In genomic region chr9:41600778-41601177, GRCm38 (mm10) we compare ENCODE assay signal across 11 mouse cellular contexts.
DNase-seq lines count a peak whose midpoint lies in the region; ATAC-seq lines count a peak whose summit lies in the region.
"Had no signal": no experiment of that assay in that cellular context is flagged by ENCODE, and none has a peak within 500 bp of the region (broad histone marks: within the 10 kb centered on the region; RNA-seq: fewer than 3 reads in every experiment).

No protein-coding gene starts in this region.

- ATAC-seq in hindbrain, embryonic 15.5 days (ENCODE audit: low FRiP score, low read depth), result peak; percentile 13; the same call in 1 of the 2 replicates
- peak; percentile 46; the same call in 1 of the 2 replicates for ATAC-seq in neural tube, embryonic 15.5 days (ENCODE audit: low FRiP score)

- no peaks in the 10 kb centered on the region for H3K27me3 ChIP-seq in hindbrain, embryonic 15.5 days
- no peaks in the 10 kb centered on the region for H3K27me3 ChIP-seq in neural tube, embryonic 15.5 days (replicated peaks)
- H3K27me3 ChIP-seq: liver, embryonic 13.5 days had no signal

- no peak overlapping the region for H3K4me3 ChIP-seq in hindbrain, embryonic 15.5 days
- H3K4me3 ChIP-seq in neural tube, embryonic 15.5 days (replicated peaks), result no peak overlapping the region
- H3K4me3 ChIP-seq: liver, embryonic 13.5 days had no signal

- H3K36me3 ChIP-seq in hindbrain, embryonic 15.5 days, result no peaks in the 10 kb centered on the region
- H3K36me3 ChIP-seq in neural tube, embryonic 15.5 days, result no peaks in the 10 kb centered on the region
- H3K36me3 ChIP-seq: liver, embryonic 13.5 days had no signal

- no peak overlapping the region for H3K4me2 ChIP-seq in hindbrain, embryonic 15.5 days
- no peak overlapping the region for H3K4me2 ChIP-seq in neural tube, embryonic 15.5 days
- H3K4me2 ChIP-seq: liver, embryonic 13.5 days had no signal

- H3K9ac ChIP-seq in hindbrain, embryonic 15.5 days, result no peak overlapping the region
- no peak overlapping the region for H3K9ac ChIP-seq in neural tube, embryonic 15.5 days (replicated peaks)
- H3K9ac ChIP-seq: liver, embryonic 13.5 days had no signal

- peak overlapping the region; percentile 70 for H3K27ac ChIP-seq in hindbrain, embryonic 15.5 days (replicated peaks)
- peak overlapping the region; percentile 48 for H3K27ac ChIP-seq in neural tube, embryonic 15.5 days (replicated peaks)
- H3K27ac ChIP-seq: liver, embryonic 13.5 days had no signal

- H3K4me1 ChIP-seq in hindbrain, embryonic 15.5 days (replicated peaks), result peaks cover 52% of the 10 kb centered on the region
- H3K4me1 ChIP-seq in neural tube, embryonic 15.5 days, result peaks cover 33% of the 10 kb centered on the region
- H3K4me1 ChIP-seq: liver, embryonic 13.5 days had no signal

- DNase-seq in cerebellum, adult 11-12 months, result peak; percentile 13
- DNase-seq in cerebellum, adult 9-10 months, result no peak
- peak; percentile 34 for DNase-seq in layer of hippocampus, adult 9-11 months
- DNase-seq in layer of hippocampus, adult 9-10 months (ENCODE audit: low spot score), result no peak
- DNase-seq in adrenal gland, adult (ENCODE audit: inconsistent age in 2 of 2, low spot score in 1 of 2), result no peak
- no peak for DNase-seq in urinary bladder, postnatal 14 days (ENCODE audit: low spot score)
- DNase-seq: cerebellum, adult 18-20 months; liver, embryonic 13.5 days; thymus, postnatal 14 days had no signal

- WGBS in hindbrain, embryonic 15.5 days, result 10% methylated on average over 3 of the region's 3 CpGs
- 16% methylated on average over 3 of the region's 3 CpGs for WGBS in neural tube, embryonic 15.5 days

- H3K9me3 ChIP-seq in hindbrain, embryonic 15.5 days, result no peaks in the 10 kb centered on the region
- no peaks in the 10 kb centered on the region for H3K9me3 ChIP-seq in neural tube, embryonic 15.5 days (replicated peaks)
- H3K9me3 ChIP-seq: liver, embryonic 13.5 days had no signal

Comparison
In these comparisons a context has a peak if more than half of its experiments do, and no peak if none do; other contexts are left out.
1. DNase-seq: peak in cerebellum, adult 11-12 months (single experiment) and layer of hippocampus, adult 9-11 months (single experiment); none in cerebellum, adult 9-10 months (single experiment), layer of hippocampus, adult 9-10 months (single experiment), adrenal gland, adult (0 of 2) and urinary bladder, postnatal 14 days (single experiment).